Mouse (Mus musculus) intestine, embryonic 14.5 days (tissue): ENCODE data around the gene Card14. TPM values are rescaled to one million over a fixed set of nuclear protein-coding genes. Genes with fewer than 3 reads are reported as not detected.
A peak's percentile ranks its signal among the peaks of the same experiment; 100 is the strongest.

ENCODE experiments used
- ATAC-seq: fragments of 200-750 bp; cut with Nextera tagmentation; replicated peaks from 2 replicates; pipeline ENCODE4 v1.8.0; 2017; ENCODE audit warnings: low read depth, moderate number of reproducible peaks, moderate TSS enrichment, moderate library complexity; ENCODE audit not compliant: low FRiP score, low TSS enrichment
- DNase-seq: peaks from one replicate; pipeline ENCODE4 v3.0.0-alpha.2; 2018; ENCODE audit warnings: low spot score
- H3K27ac ChIP-seq: fragments of 300-500 bp; sonication (generic); 2 replicates; pipeline ENCODE4 v1.5.1; 2014; ENCODE audit warnings: low read depth, mild to moderate bottlenecking, control low read depth
- H3K27me3 ChIP-seq: fragments of 300-500 bp; sonication (generic); replicated peaks from 2 replicates; pipeline ENCODE4 v1.6.1; 2014; ENCODE audit warnings: low read length, control low read depth; ENCODE audit not compliant: control insufficient read depth, insufficient read depth
- H3K36me3 ChIP-seq: fragments of 300-500 bp; sonication (generic); 2 replicates; pipeline ENCODE4 v1.6.1; 2014; ENCODE audit warnings: low read length, control low read depth; ENCODE audit not compliant: control insufficient read depth, insufficient read depth
- H3K4me1 ChIP-seq: fragments of 300-500 bp; sonication (generic); replicated peaks from 2 replicates; pipeline ENCODE4 v1.6.1; 2014; ENCODE audit warnings: low read length, control low read depth, mixed read lengths; ENCODE audit not compliant: control insufficient read depth, insufficient read depth
- H3K4me2 ChIP-seq: fragments of 300-500 bp; sonication (generic); 2 replicates; pipeline ENCODE4 v1.6.1; 2014; ENCODE audit warnings: low read length
- H3K4me3 ChIP-seq: fragments of 300-500 bp; sonication (generic); 2 replicates; pipeline ENCODE4 v1.5.1; 2014; ENCODE audit warnings: low read depth, low read length, control low read depth, mixed read lengths
- H3K9ac ChIP-seq: fragments of 300-500 bp; sonication (generic); 2 replicates; pipeline ENCODE4 v1.6.1; 2014; ENCODE audit warnings: mild to moderate bottlenecking, low read length
- H3K9me3 ChIP-seq: fragments of 300-500 bp; sonication (generic); 2 replicates; pipeline ENCODE4 v1.6.1; 2016; ENCODE audit warnings: low read length, control low read depth; ENCODE audit not compliant: control insufficient read depth
- WGBS: fragments of 180-500 bp; shearing (Covaris S2); extraction: QIAGEN DNeasy Blood & Tissue Kit; methylation state at CpG from one replicate; pipeline ENCODE4 v1.1.7; 2014; 5-methylcytosine and 5-hydroxymethylcytosine counted together
- polyA plus RNA-seq: library from polyadenylated mRNA; unstranded; fragments of >200 nt; fragmentation: Nextera tagmentation; extraction: Ambion mirVana; gene quantifications from 2 replicates; pipeline ENCODE4 v1.2.1, GENCODE M21; 2014

Gene Card14
- polyA plus RNA-seq, 1 experiment from 2014 or later, result 2.8 TPM

GRCm38 (mm10) chr11:119339179-119339578, 31.6 kb downstream of the Card14 start:
- Histone ChIP-seq H3K27me3 (no peaks in the 10 kb centered on the region), H3K27ac (no peak overlapping the region), H3K36me3 (no peaks in the 10 kb centered on the region), H3K4me2 (no peak overlapping the region), H3K4me3 (no peak overlapping the region), H3K9me3 (no peaks in the 10 kb centered on the region), H3K4me1 (no peaks in the 10 kb centered on the region), H3K9ac (no peak overlapping the region)
- ATAC-seq (0 out of 2 replicates have a peak, but pooled peaks have one; percentile 40), DNase-seq (no peak)
- 50% methylated on average over 5 of the region's 5 CpGs for WGBS

DNA sequence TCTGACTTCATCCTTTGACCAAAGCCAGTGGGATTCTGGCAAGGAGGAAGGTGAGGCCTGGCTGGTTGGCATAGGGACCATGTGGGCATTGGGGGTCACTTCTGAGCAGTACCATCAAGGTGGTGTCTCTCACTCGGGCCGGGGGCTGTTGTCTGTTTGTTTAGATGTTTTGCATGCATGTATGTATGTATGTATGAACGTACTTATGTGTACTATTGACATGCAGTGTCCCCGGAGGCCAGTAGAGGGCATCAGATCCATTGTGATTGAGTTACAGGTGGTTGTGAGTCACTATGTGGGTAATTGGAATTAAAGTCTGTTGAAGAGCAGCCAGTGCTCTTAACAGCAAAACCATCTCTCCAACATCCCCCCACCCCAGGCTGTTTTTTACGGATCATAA, 32.1 kb downstream of the Card14 start:
- H3K9me3 ChIP-seq, result no peaks in the 10 kb centered on the region
- no peaks in the 10 kb centered on the region for H3K4me1 ChIP-seq
- no peaks in the 10 kb centered on the region for H3K27me3 ChIP-seq
- H3K9ac ChIP-seq, result no peak overlapping the region
- H3K36me3 ChIP-seq, result no peaks in the 10 kb centered on the region
- ATAC-seq, result peak; percentile 57; the same call in 1 of the 2 replicates
- no peak overlapping the region for H3K27ac ChIP-seq
- no peak overlapping the region for H3K4me3 ChIP-seq
- DNase-seq, result peak; percentile 92
- WGBS, result 5% methylated on average over 5 of the region's 5 CpGs
- no peak overlapping the region for H3K4me2 ChIP-seq

- 85% methylated on average over 8 of the region's 8 CpGs for WGBS
- H3K36me3 ChIP-seq, result peaks cover 5% of the 10 kb centered on the region; the same call in 1 of the 2 replicates
- DNase-seq (no peak), ATAC-seq (no peak)
- no peaks in the 10 kb centered on the region for H3K27me3 ChIP-seq
- H3K4me1 ChIP-seq, result no peaks in the 10 kb centered on the region
- H3K9me3 ChIP-seq, result no peaks in the 10 kb centered on the region
- H3K4me2 ChIP-seq, result no peak overlapping the region
- H3K4me3 ChIP-seq, result no peak overlapping the region
- H3K27ac ChIP-seq, result no peak overlapping the region
- H3K9ac ChIP-seq, result no peak overlapping the region
Observed at GRCm38 (mm10) chr11:119344178-119344577, 36.6 kb downstream of the Card14 start.

DNA sequence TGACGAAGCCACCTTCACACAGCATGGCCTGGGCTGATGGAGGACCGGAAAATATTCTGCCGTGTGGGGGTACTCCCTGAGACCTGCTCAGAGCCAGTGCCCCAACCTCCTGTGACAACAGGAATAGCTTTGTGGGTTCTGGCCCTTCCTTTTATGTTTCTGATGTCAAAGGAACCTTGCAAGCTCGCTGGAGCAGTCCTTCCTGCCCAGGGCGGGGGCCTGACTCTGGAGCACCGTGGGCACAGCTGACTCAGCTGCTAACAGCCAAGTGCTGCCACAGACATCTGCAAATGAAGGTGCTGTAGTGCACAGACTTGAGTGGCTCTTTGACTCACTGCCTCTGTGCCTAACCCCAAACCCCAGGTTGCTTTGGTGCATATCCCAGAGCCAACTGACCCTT, 37.3 kb downstream of the Card14 start:
- no peak overlapping the region for H3K27ac ChIP-seq
- 72% methylated on average over 6 of the region's 6 CpGs for WGBS
- H3K36me3 ChIP-seq, result peaks cover 5% of the 10 kb centered on the region; the same call in 1 of the 2 replicates
- no peaks in the 10 kb centered on the region for H3K27me3 ChIP-seq
- no peak overlapping the region for H3K4me3 ChIP-seq
- no peak overlapping the region for H3K9ac ChIP-seq
- H3K4me2 ChIP-seq, result no peak overlapping the region
- no peaks in the 10 kb centered on the region for H3K4me1 ChIP-seq
- ATAC-seq, result no peak
- H3K9me3 ChIP-seq, result no peaks in the 10 kb centered on the region
- no peak for DNase-seq

- H3K27me3 ChIP-seq, result no peaks in the 10 kb centered on the region
- no peak overlapping the region for H3K27ac ChIP-seq
- peaks cover 5% of the 10 kb centered on the region; the same call in 1 of the 2 replicates for H3K36me3 ChIP-seq
- ATAC-seq, result no peak
- H3K9me3 ChIP-seq, result no peaks in the 10 kb centered on the region
- no peak overlapping the region for H3K9ac ChIP-seq
- H3K4me1 ChIP-seq, result no peaks in the 10 kb centered on the region
- 89% methylated on average over 4 of the region's 4 CpGs for WGBS
- no peak overlapping the region for H3K4me3 ChIP-seq
- no peak for DNase-seq
- H3K4me2 ChIP-seq, result no peak overlapping the region
Observed at GRCm38 (mm10) chr11:119347125-119347524, 39.6 kb downstream of the Card14 start.

- Histone ChIP-seq H3K9me3 (no peaks in the 10 kb centered on the region), H3K27me3 (no peaks in the 10 kb centered on the region), H3K4me3 (no peak overlapping the region), H3K36me3 (no peaks in the 10 kb centered on the region), H3K4me1 (peaks cover 12% of the 10 kb centered on the region), H3K9ac (no peak overlapping the region), H3K4me2 (no peak overlapping the region), H3K27ac (no peak overlapping the region)
- ATAC-seq, result no peak
- 71% methylated on average over 7 of the region's 7 CpGs for WGBS
- no peak for DNase-seq
Observed at GRCm38 (mm10) chr11:119352113-119352512, 44.5 kb downstream of the Card14 start.

GRCm38 (mm10) chr11:119353946-119354345, 46.4 kb downstream of the Card14 start:
- Histone ChIP-seq H3K27me3 (no peaks in the 10 kb centered on the region), H3K36me3 (peaks cover under 1% of the 10 kb centered on the region; the same call in 1 of the 2 replicates), H3K27ac (no peak overlapping the region), H3K9me3 (no peaks in the 10 kb centered on the region), H3K4me1 (peaks cover 12% of the 10 kb centered on the region), H3K4me2 (no peak overlapping the region), H3K4me3 (no peak overlapping the region), H3K9ac (no peak overlapping the region)
- no peak for DNase-seq
- 86% methylated on average over 4 of the region's 4 CpGs for WGBS
- no peak for ATAC-seq

DNA sequence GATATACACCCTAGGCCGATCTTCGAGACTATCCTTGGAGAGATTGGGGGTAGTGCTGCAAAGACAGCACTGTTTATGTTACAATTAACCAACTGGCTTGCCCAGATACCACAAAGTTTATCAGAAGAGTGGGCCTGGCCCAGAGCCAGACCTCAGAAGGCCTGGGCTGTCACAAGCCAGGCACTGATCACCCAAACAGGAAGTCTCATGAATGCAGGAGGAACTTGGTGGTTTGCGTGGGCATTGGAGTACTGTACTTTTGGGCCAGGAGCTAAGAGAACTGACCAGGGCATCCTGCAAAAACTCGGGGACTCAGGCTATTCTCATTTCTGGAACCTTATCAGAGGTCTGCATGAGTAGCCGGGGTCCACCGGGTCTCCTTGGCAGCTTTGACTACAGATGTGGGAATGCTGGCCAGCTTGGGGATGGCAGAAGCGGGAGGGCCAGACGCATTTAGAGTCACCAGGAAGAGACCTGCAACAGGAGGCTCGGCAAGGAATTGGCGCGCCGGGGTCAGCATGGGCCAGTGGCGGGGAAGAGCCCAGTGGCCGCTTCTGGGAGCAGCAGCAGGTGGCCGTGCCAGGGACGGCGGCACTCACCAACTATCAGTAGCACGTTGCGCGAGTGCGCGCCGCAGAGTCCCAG, 47.4 kb downstream of the Card14 start:
- no peaks in the 10 kb centered on the region for H3K27me3 ChIP-seq
- ATAC-seq, result no peak; the same call in 1 of the 2 replicates
- H3K4me3 ChIP-seq, result peak overlapping the region; percentile 74
- peak overlapping the region; percentile 79 for H3K4me2 ChIP-seq
- H3K27ac ChIP-seq, result peak overlapping the region; percentile 43
- H3K4me1 ChIP-seq, result peaks cover 12% of the 10 kb centered on the region
- WGBS, result 2% methylated on average over 23 of the region's 23 CpGs
- peaks cover 5% of the 10 kb centered on the region; the same call in 1 of the 2 replicates for H3K36me3 ChIP-seq
- H3K9ac ChIP-seq, result peak overlapping the region; percentile 70
- no peaks in the 10 kb centered on the region for H3K9me3 ChIP-seq
- DNase-seq, result no peak
